Mouse (Mus musculus) layer of hippocampus, adult 2 months (tissue): ENCODE data around the gene Scd3. TPM values are rescaled to one million over a fixed set of nuclear protein-coding genes. Genes with fewer than 3 reads are reported as not detected.
A peak's percentile ranks its signal among the peaks of the same experiment; 100 is the strongest.
"Not testable (repeated sequence)": the region's sequence is repeated elsewhere in the genome, so short reads cannot be mapped to it uniquely, and the experiment has no call there.

Source experiments
- DNase-seq, 2 experiments: peaks; one replicate each; pipeline ENCODE4 v3.0.0; 2022; ENCODE audit warnings: low spot score in 2 of 2
- H3K27ac ChIP-seq: fragments of 200-600 bp; 2 replicates; pipeline ENCODE4 v1.8.1; 2022
- H3K4me3 ChIP-seq: fragments of 200-600 bp; 2 replicates; pipeline ENCODE4 v1.8.1; 2022; ENCODE audit warnings: mild to moderate bottlenecking
- CTCF ChIP-seq: fragments of 200-600 bp; conservative IDR thresholded peaks from 2 replicates; pipeline ENCODE4 v1.8.1; 2022; ENCODE audit warnings: antibody characterized with exemption, mild to moderate bottlenecking, moderate library complexity
- total RNA-seq, 2 experiments: library from RNA; stranded (reverse); gene quantifications; 2 replicates each; pipeline ENCODE4 v1.2.3; 2021

Scd3 gene
- total RNA-seq, 2 experiments from 2014 or later: 1.6 to 2.2 TPM

GRCm38 (mm10) chr19:44246341-44246911, 43.4 kb downstream of the Scd3 start:
- TF ChIP-seq CTCF: no peak
- H3K27ac ChIP-seq: peak overlapping the region; percentile 91; the same call in 1 of the 2 replicates
- peak overlapping the region; percentile 42 for H3K4me3 ChIP-seq
- DNase-seq: no peak

- no peak for TF ChIP-seq CTCF
- H3K4me3 ChIP-seq: peak overlapping the region; percentile 62
- peak overlapping the region; percentile 91 for H3K27ac ChIP-seq
- DNase-seq: no peak
These were observed 44.4 kb downstream of the Scd3 start for GRCm38 (mm10) chr19:44247281-44248080.

- TF ChIP-seq CTCF: 0 out of 2 replicates have a peak, but pooled peaks have one; percentile 7
- peak overlapping the region; percentile 91 for H3K27ac ChIP-seq
- H3K4me3 ChIP-seq: peak overlapping the region; percentile 62
- DNase-seq: peak; percentile 87 to 93
These were observed 45.2 kb downstream of the Scd3 start for GRCm38 (mm10) chr19:44248081-44248853.

GRCm38 (mm10) chr19:44248854-44249351, 45.8 kb downstream of the Scd3 start:
- peak overlapping the region; percentile 91 for H3K27ac ChIP-seq
- H3K4me3 ChIP-seq: no peak overlapping the region
- no peak for TF ChIP-seq CTCF
- no peak for DNase-seq

GRCm38 (mm10) chr19:44251138-44251537, 48.1 kb downstream of the Scd3 start:
- not testable (repeated sequence) for DNase-seq, H3K4me3 ChIP-seq, H3K27ac ChIP-seq
- TF ChIP-seq CTCF: peak; percentile 66

- no peak for TF ChIP-seq CTCF
- Histone ChIP-seq H3K4me3 (no peak overlapping the region), H3K27ac (no peak overlapping the region)
- DNase-seq: no peak
These were observed 49.0 kb downstream of the Scd3 start for GRCm38 (mm10) chr19:44251936-44252558.

GRCm38 (mm10) chr19:44254106-44254505, 51.0 kb downstream of the Scd3 start:
- H3K27ac ChIP-seq, H3K4me3 ChIP-seq, DNase-seq: not testable (repeated sequence)

- H3K4me3 ChIP-seq: no peak overlapping the region
- no peak for DNase-seq
- TF ChIP-seq CTCF: no peak
- no peak overlapping the region for H3K27ac ChIP-seq
These were observed 54.4 kb downstream of the Scd3 start for GRCm38 (mm10) chr19:44257377-44257966.

GRCm38 (mm10) chr19:44259484-44259883, 56.4 kb downstream of the Scd3 start:
- no peak overlapping the region for H3K4me3 ChIP-seq
- no peak for DNase-seq
- H3K27ac ChIP-seq: no peak overlapping the region
- TF ChIP-seq CTCF: no peak

- DNase-seq: no peak
- peak; percentile 67 for TF ChIP-seq CTCF
- Histone ChIP-seq H3K27ac (no peak overlapping the region), H3K4me3 (no peak overlapping the region)
These were observed 57.4 kb downstream of the Scd3 start for GRCm38 (mm10) chr19:44260487-44260886.

- Histone ChIP-seq H3K27ac (no peak overlapping the region), H3K4me3 (no peak overlapping the region)
- DNase-seq: no peak
- TF ChIP-seq CTCF: no peak
These were observed 58.7 kb downstream of the Scd3 start for GRCm38 (mm10) chr19:44261774-44262173.

- no peak for TF ChIP-seq CTCF
- Histone ChIP-seq H3K4me3 (no peak overlapping the region), H3K27ac (no peak overlapping the region)
- DNase-seq: no peak
These were observed 60.5 kb downstream of the Scd3 start for GRCm38 (mm10) chr19:44263581-44263980.
